Mouse (Mus musculus): ENCODE measurements at regions not wholly inside any gene's neighbourhood (a gene's known extent, or its start where the extent isn't known, plus 50 kb on each side); places are given as distances from the start of the nearest gene placed in this dataset.

GRCm38 (mm10) chr12:49449396-49449795, 64.4 kb downstream of the Gm43517 start:
- no peaks in the 10 kb centered on the region for H3K4me1 ChIP-seq
- 69% methylated on average over 3 of the region's 3 CpGs for WGBS
- no peak overlapping the region for H3K4me3 ChIP-seq
- H3K27me3 ChIP-seq (ENCODE audit: insufficient read depth, poor library complexity, severe bottlenecking) = no peaks in the 10 kb centered on the region
- DNase-seq (ENCODE audit: low spot score) = no peak
- H3K36me3 ChIP-seq = no peaks in the 10 kb centered on the region
- no peak overlapping the region for H3K27ac ChIP-seq
- H3K9me3 ChIP-seq = no peaks in the 10 kb centered on the region

GRCm38 (mm10) chr12:49468059-49468458, 83.1 kb downstream of the Gm43517 start:
- Histone ChIP-seq H3K27me3 (ENCODE audit: insufficient read depth, poor library complexity, severe bottlenecking) (no peaks in the 10 kb centered on the region), H3K36me3 (no peaks in the 10 kb centered on the region), H3K9me3 (no peaks in the 10 kb centered on the region), H3K27ac (no peak overlapping the region), H3K4me3 (no peak overlapping the region), H3K4me1 (no peaks in the 10 kb centered on the region)
- 81% methylated on average over 1 of the region's 1 CpGs for WGBS
- no peak for DNase-seq (ENCODE audit: low spot score)

GRCm38 (mm10) chr12:49473371-49473770, 88.4 kb downstream of the Gm43517 start:
- Histone ChIP-seq H3K4me1 (no peaks in the 10 kb centered on the region), H3K4me3 (no peak overlapping the region), H3K36me3 (no peaks in the 10 kb centered on the region), H3K9me3 (no peaks in the 10 kb centered on the region), H3K27ac (no peak overlapping the region), H3K27me3 (ENCODE audit: insufficient read depth, poor library complexity, severe bottlenecking) (no peaks in the 10 kb centered on the region)
- peak; percentile 63 for DNase-seq (ENCODE audit: low spot score)
- 78% methylated on average over 3 of the region's 3 CpGs for whole genome bisulfite sequencing

GRCm38 (mm10) chr12:49480656-49481055, 95.7 kb downstream of the Gm43517 start:
- DNase-seq (ENCODE audit: low spot score) = no peak

GRCm38 (mm10) chr12:49481151-49481550, 96.2 kb downstream of the Gm43517 start:
- WGBS = 75% methylated on average over 8 of the region's 8 CpGs
- H3K4me3 ChIP-seq = no peak overlapping the region
- no peaks in the 10 kb centered on the region for H3K27me3 ChIP-seq (ENCODE audit: insufficient read depth, poor library complexity, severe bottlenecking)

More at GRCm38 (mm10) chr12:49480656-49481055, 95.7 kb downstream of the Gm43517 start:
- H3K9me3 ChIP-seq = no peaks in the 10 kb centered on the region
- no peak overlapping the region for H3K27ac ChIP-seq
- no peaks in the 10 kb centered on the region for H3K36me3 ChIP-seq
- WGBS = 79% methylated on average over 3 of the region's 3 CpGs
- H3K27me3 ChIP-seq (ENCODE audit: insufficient read depth, poor library complexity, severe bottlenecking) = no peaks in the 10 kb centered on the region
- no peak overlapping the region for H3K4me3 ChIP-seq
- no peaks in the 10 kb centered on the region for H3K4me1 ChIP-seq

GRCm38 (mm10) chr12:49482367-49482766, 97.4 kb downstream of the Gm43517 start:
- 78% methylated on average over 4 of the region's 4 CpGs for WGBS
- Histone ChIP-seq H3K4me1 (no peaks in the 10 kb centered on the region), H3K27ac (no peak overlapping the region), H3K9me3 (no peaks in the 10 kb centered on the region), H3K36me3 (no peaks in the 10 kb centered on the region), H3K4me3 (no peak overlapping the region), H3K27me3 (ENCODE audit: insufficient read depth, poor library complexity, severe bottlenecking) (no peaks in the 10 kb centered on the region)
- DNase-seq (ENCODE audit: low spot score) = no peak

More at GRCm38 (mm10) chr12:49481151-49481550, 96.2 kb downstream of the Gm43517 start:
- H3K27ac ChIP-seq = no peak overlapping the region
- no peaks in the 10 kb centered on the region for H3K36me3 ChIP-seq
- H3K4me1 ChIP-seq = no peaks in the 10 kb centered on the region
- no peak for DNase-seq (ENCODE audit: low spot score)
- H3K9me3 ChIP-seq = no peaks in the 10 kb centered on the region

- no peaks in the 10 kb centered on the region for H3K9me3 ChIP-seq
- DNase-seq (ENCODE audit: low spot score) = no peak
- H3K27me3 ChIP-seq (ENCODE audit: insufficient read depth, poor library complexity, severe bottlenecking) = no peaks in the 10 kb centered on the region
- H3K27ac ChIP-seq = no peak overlapping the region
- H3K4me3 ChIP-seq = no peak overlapping the region
- H3K4me1 ChIP-seq = no peaks in the 10 kb centered on the region
- no peaks in the 10 kb centered on the region for H3K36me3 ChIP-seq
- WGBS = 68% methylated on average over 4 of the region's 4 CpGs
These were observed 99.2 kb downstream of the Gm43517 start for GRCm38 (mm10) chr12:49484070-49484770.

GRCm38 (mm10) chr12:49513131-49513530, 128.2 kb downstream of the Gm43517 start:
- no peak overlapping the region for H3K4me3 ChIP-seq
- H3K27ac ChIP-seq = no peak overlapping the region
- no peaks in the 10 kb centered on the region for H3K9me3 ChIP-seq
- H3K4me1 ChIP-seq = no peaks in the 10 kb centered on the region
- H3K27me3 ChIP-seq (ENCODE audit: insufficient read depth, poor library complexity, severe bottlenecking) = no peaks in the 10 kb centered on the region
- DNase-seq (ENCODE audit: low spot score) = no peak
- H3K36me3 ChIP-seq = no peaks in the 10 kb centered on the region

- Histone ChIP-seq H3K4me1 (no peaks in the 10 kb centered on the region), H3K27me3 (ENCODE audit: insufficient read depth, poor library complexity, severe bottlenecking) (no peaks in the 10 kb centered on the region), H3K4me3 (no peak overlapping the region), H3K9me3 (no peaks in the 10 kb centered on the region), H3K36me3 (no peaks in the 10 kb centered on the region), H3K27ac (no peak overlapping the region)
- 32% methylated on average over 1 of the region's 1 CpGs for WGBS
- DNase-seq (ENCODE audit: low spot score) = no peak
These were observed 129.6 kb downstream of the Gm43517 start for GRCm38 (mm10) chr12:49514616-49515015.
